Mouse (Mus musculus) cerebellum, adult 2 months (tissue): ENCODE measurements around the gene Ap1b1.
A peak's percentile ranks its signal among the peaks of the same experiment; 100 is the strongest.

Experiments
- CTCF ChIP-seq: fragments of 200-500 bp; IDR thresholded peaks from 2 replicates; pipeline ENCODE4 v1.5.1; 2011; ENCODE audit warnings: low read depth, mild to moderate bottlenecking, control low read depth, low read length, moderate library complexity, borderline replicate concordance; ENCODE audit not compliant: insufficient read depth
- POLR2A ChIP-seq: fragments of 200-500 bp; IDR thresholded peaks from 2 replicates; pipeline ENCODE4 v1.6.1; 2011; ENCODE audit warnings: low read length, control low read depth, borderline replicate concordance; ENCODE audit not compliant: insufficient read depth

- TF ChIP-seq CTCF (peak; percentile 35; the same call in 1 of the 2 replicates), POLR2A (no peak)
Measured at GRCm38 (mm10) chr11:5074882-5075281, 88.3 kb downstream of the Ap1b1 start.
